Mouse (Mus musculus) kidney, embryonic 14.5 days (tissue): ENCODE results near the gene Mylpf. TPM values are rescaled to one million over a fixed set of nuclear protein-coding genes. Genes with fewer than 3 reads are reported as not detected.

ENCODE experiments used
- ATAC-seq: fragments of 200-750 bp; cut with Nextera tagmentation; 2 replicates; pipeline ENCODE4 v1.8.0; 2017; ENCODE audit warnings: moderate number of reproducible peaks, mild to moderate bottlenecking, moderate TSS enrichment, moderate library complexity; ENCODE audit not compliant: low FRiP score, low TSS enrichment
- H3K27ac ChIP-seq: fragments of 300-500 bp; sonication (generic); 2 replicates; pipeline ENCODE4 v1.5.1; 2014; ENCODE audit warnings: low read depth, mild to moderate bottlenecking, low read length, moderate library complexity, mixed read lengths
- H3K27me3 ChIP-seq: fragments of 300-500 bp; sonication (generic); 2 replicates; pipeline ENCODE4 v1.6.1; 2014; ENCODE audit warnings: mild to moderate bottlenecking, low read length; ENCODE audit not compliant: control insufficient read depth, insufficient read depth
- H3K36me3 ChIP-seq: fragments of 300-500 bp; sonication (generic); 2 replicates; pipeline ENCODE4 v1.6.1; 2014; ENCODE audit warnings: low read length, mixed read lengths; ENCODE audit not compliant: control insufficient read depth, insufficient read depth
- H3K4me1 ChIP-seq: fragments of 300-500 bp; sonication (generic); 2 replicates; pipeline ENCODE4 v1.6.1; 2014; ENCODE audit warnings: low read length, mixed read lengths; ENCODE audit not compliant: control insufficient read depth, insufficient read depth
- H3K4me2 ChIP-seq: fragments of 300-500 bp; sonication (generic); replicated peaks from 2 replicates; pipeline ENCODE4 v1.6.1; 2014; ENCODE audit warnings: low read depth, mild to moderate bottlenecking, low read length
- H3K4me3 ChIP-seq: fragments of 300-500 bp; sonication (generic); 2 replicates; pipeline ENCODE4 v1.5.1; 2014; ENCODE audit warnings: mild to moderate bottlenecking, low read length
- H3K9ac ChIP-seq: fragments of 300-500 bp; sonication (generic); 2 replicates; pipeline ENCODE4 v1.6.1; 2014; ENCODE audit warnings: low read depth, mild to moderate bottlenecking, low read length, moderate library complexity
- H3K9me3 ChIP-seq: fragments of 300-500 bp; sonication (generic); 2 replicates; pipeline ENCODE4 v1.6.1; 2016; ENCODE audit warnings: low read length; ENCODE audit not compliant: control insufficient read depth
- WGBS: fragments of 180-500 bp; shearing (Covaris S2); extraction: QIAGEN DNeasy Blood & Tissue Kit; methylation state at CpG from one replicate; pipeline ENCODE4 v1.1.7; 2014; 5-methylcytosine and 5-hydroxymethylcytosine counted together
- polyA plus RNA-seq: library from polyadenylated mRNA; unstranded; fragments of >200 nt; fragmentation: Nextera tagmentation; extraction: Ambion mirVana; gene quantifications from 2 replicates; pipeline ENCODE4 v1.2.1, GENCODE M21; 2014

Mylpf gene
- polyA plus RNA-seq, 1 experiment from 2014 or later, result 10.3 TPM

- peaks cover 16% of the 10 kb centered on the region; the same call in 1 of the 2 replicates for H3K36me3 ChIP-seq
- no peak for ATAC-seq
- H3K4me1 ChIP-seq, result peaks cover 12% of the 10 kb centered on the region
- peak overlapping the region; percentile 64 for H3K4me2 ChIP-seq
- no peaks in the 10 kb centered on the region for H3K9me3 ChIP-seq
- WGBS, result 74% methylated on average over 8 of the region's 8 CpGs
- no peak overlapping the region for H3K27ac ChIP-seq
- peak overlapping the region; percentile 57; the same call in 1 of the 2 replicates for H3K4me3 ChIP-seq
- no peaks in the 10 kb centered on the region for H3K27me3 ChIP-seq
- peak overlapping the region; percentile 71; the same call in 1 of the 2 replicates for H3K9ac ChIP-seq
These were observed 50.7 kb downstream of the Mylpf start for GRCm38 (mm10) chr7:127259186-127259905.

GRCm38 (mm10) chr7:127260309-127261111 is 51.8 kb downstream of the Mylpf start, which contains the start of gene Dctpp1:
Gene Dctpp1 (minus strand): TSS chr7:127260709.
- Histone ChIP-seq H3K4me3 (peak within 1 kb of the TSS; percentile 57), H3K4me1 (0 out of 2 replicates have a peak, but pooled peaks cover 4% of the 10 kb centered on the region), H3K4me2 (peak within 1 kb of the TSS; percentile 64), H3K36me3 (peaks cover 16% of the 10 kb centered on the region; the same call in 1 of the 2 replicates), H3K9ac (peak within 1 kb of the TSS; percentile 71), H3K27ac (no peak within 1 kb of the TSS), H3K27me3 (no peaks in the 10 kb centered on the region), H3K9me3 (no peaks in the 10 kb centered on the region)
- ATAC-seq, result peak; percentile 98
- WGBS, result under 1% methylated on average over 50 of the region's 50 CpGs

- H3K4me2 ChIP-seq, result no peak overlapping the region
- no peaks in the 10 kb centered on the region for H3K9me3 ChIP-seq
- H3K4me3 ChIP-seq, result no peak overlapping the region
- no peak overlapping the region for H3K27ac ChIP-seq
- no peaks in the 10 kb centered on the region for H3K27me3 ChIP-seq
- no peak for ATAC-seq
- H3K4me1 ChIP-seq, result 0 out of 2 replicates have a peak, but pooled peaks cover 4% of the 10 kb centered on the region
- 0 out of 2 replicates have a peak, but pooled peaks cover under 1% of the 10 kb centered on the region for H3K36me3 ChIP-seq
- no peak overlapping the region for H3K9ac ChIP-seq
- WGBS, result 80% methylated on average over 10 of the region's 10 CpGs
These were observed 53.7 kb downstream of the Mylpf start for GRCm38 (mm10) chr7:127262218-127262961.

GRCm38 (mm10) chr7:127263526-127263925 is 54.8 kb downstream of the Mylpf start:
- Histone ChIP-seq H3K27ac (no peak overlapping the region), H3K4me3 (no peak overlapping the region), H3K4me2 (no peak overlapping the region), H3K4me1 (0 out of 2 replicates have a peak, but pooled peaks cover 4% of the 10 kb centered on the region), H3K36me3 (no peaks in the 10 kb centered on the region), H3K27me3 (no peaks in the 10 kb centered on the region), H3K9ac (no peak overlapping the region), H3K9me3 (no peaks in the 10 kb centered on the region)
- WGBS, result 90% methylated on average over 3 of the region's 3 CpGs
- ATAC-seq, result no peak

Other genes with a start within 250 kb of the Mylpf start
- 77.4 and 89.1 TPM in 2 replicates for gene Cdipt, start 233.0 kb upstream of the Mylpf start, polyA plus RNA-seq
- gene Cdiptos, start 232.8 kb upstream of the Mylpf start, polyA plus RNA-seq, result 1.3 and 2.5 TPM in 2 replicates
- 7.7 and 9.7 TPM in 2 replicates for gene Mvp, start 194.3 kb upstream of the Mylpf start, polyA plus RNA-seq
- 0.31 and 0.38 TPM in 2 replicates for gene Pagr1b, start 192.4 kb upstream of the Mylpf start, polyA plus RNA-seq
- 41.3 and 89.2 TPM in 2 replicates for gene Pagr1a, start 191.5 kb upstream of the Mylpf start, polyA plus RNA-seq
- 21.8 and 65.4 TPM in 2 replicates for gene Gm42742, start 187.8 kb upstream of the Mylpf start, polyA plus RNA-seq
- gene Prrt2, start 187.7 kb upstream of the Mylpf start, polyA plus RNA-seq, result 4.1 and 9.6 TPM in 2 replicates
- gene Maz, start 181.9 kb upstream of the Mylpf start, polyA plus RNA-seq, result 73.1 and 77.6 TPM in 2 replicates
- 129 and 151 TPM in 2 replicates for gene Kif22, start 166.4 kb upstream of the Mylpf start, polyA plus RNA-seq
- gene Zg16, start 121.6 kb upstream of the Mylpf start, polyA plus RNA-seq, result not detected in 2 replicates
- gene AI467606, start 117.5 kb upstream of the Mylpf start, polyA plus RNA-seq, result 3.5 TPM in 2 replicates
- 8.9 and 13.0 TPM in 2 replicates for gene Qprt, start 86.7 kb upstream of the Mylpf start, polyA plus RNA-seq
- 0.14 and 0.26 TPM in 2 replicates for gene Spn, start 71.1 kb upstream of the Mylpf start, polyA plus RNA-seq
- gene Cd2bp2, start 12.8 kb upstream of the Mylpf start, polyA plus RNA-seq, result 41.0 and 57.6 TPM in 2 replicates
- gene Tbc1d10b, start 422 bp upstream of the Mylpf start, polyA plus RNA-seq, result 13.5 and 19.7 TPM in 2 replicates
- gene Zfp553, start 24.2 kb downstream of the Mylpf start, polyA plus RNA-seq, result 23.0 and 26.2 TPM in 2 replicates
- gene Sept1, start 24.2 kb downstream of the Mylpf start, polyA plus RNA-seq, result 18.5 and 21.6 TPM in 2 replicates
- 59.3 and 94.9 TPM in 2 replicates for gene Zfp771, start 35.4 kb downstream of the Mylpf start, polyA plus RNA-seq
- gene Dctpp1, start 51.8 kb downstream of the Mylpf start, polyA plus RNA-seq, result 252 and 290 TPM in 2 replicates
- gene Sephs2, start 65.2 kb downstream of the Mylpf start, polyA plus RNA-seq, result 112 and 132 TPM in 2 replicates
- 0.80 and 1.0 TPM in 2 replicates for gene Itgal, start 87.4 kb downstream of the Mylpf start, polyA plus RNA-seq
- gene Zfp768, start 136.7 kb downstream of the Mylpf start, polyA plus RNA-seq, result 7.0 and 7.6 TPM in 2 replicates
- gene Zfp747, start 167.2 kb downstream of the Mylpf start, polyA plus RNA-seq, result 5.7 and 8.4 TPM in 2 replicates
- gene 9130019O22Rik, start 178.3 kb downstream of the Mylpf start, polyA plus RNA-seq, result 2.6 and 7.2 TPM in 2 replicates
- gene E430018J23Rik, start 184.7 kb downstream of the Mylpf start, polyA plus RNA-seq, result 5.5 and 8.0 TPM in 2 replicates
- gene Zfp764, start 197.9 kb downstream of the Mylpf start, polyA plus RNA-seq, result 6.8 and 8.8 TPM in 2 replicates
- gene Zfp688, start 213.2 kb downstream of the Mylpf start, polyA plus RNA-seq, result 26.8 and 27.6 TPM in 2 replicates
- gene Zfp689, start 240.3 kb downstream of the Mylpf start, polyA plus RNA-seq, result 6.4 and 10.8 TPM in 2 replicates